Mouse (Mus musculus) liver, embryonic 15.5 days (tissue): ENCODE measurements around the gene Scn4a. TPM values are rescaled to one million over a fixed set of nuclear protein-coding genes. Genes with fewer than 3 reads are reported as not detected.
A peak's percentile ranks its signal among the peaks of the same experiment; 100 is the strongest.

Source experiments
- ATAC-seq: fragments of 200-750 bp; cut with Nextera tagmentation; 2 replicates; pipeline ENCODE4 v1.8.0; 2017; ENCODE audit warnings: moderate number of reproducible peaks, mild to moderate bottlenecking, moderate library complexity; ENCODE audit not compliant: insufficient read depth
- H3K27ac ChIP-seq: fragments of 300-500 bp; sonication (generic); replicated peaks from 2 replicates; pipeline ENCODE4 v1.5.1; 2015; ENCODE audit warnings: mild to moderate bottlenecking, inconsistent platforms
- H3K27me3 ChIP-seq: fragments of 300-500 bp; sonication (generic); 2 replicates; pipeline ENCODE4 v1.6.1; 2015; ENCODE audit warnings: mild to moderate bottlenecking, inconsistent platforms
- H3K36me3 ChIP-seq: fragments of 300-500 bp; sonication (generic); replicated peaks from 2 replicates; pipeline ENCODE4 v1.6.1; 2015; ENCODE audit warnings: moderate library complexity, mild to moderate bottlenecking, inconsistent platforms
- H3K4me1 ChIP-seq: fragments of 300-500 bp; sonication (generic); replicated peaks from 2 replicates; pipeline ENCODE4 v1.6.1; 2015; ENCODE audit warnings: inconsistent platforms
- H3K4me2 ChIP-seq: fragments of 300-500 bp; sonication (generic); 2 replicates; pipeline ENCODE4 v1.6.1; 2015; ENCODE audit warnings: moderate library complexity, mild to moderate bottlenecking, inconsistent platforms
- H3K4me3 ChIP-seq: fragments of 300-500 bp; sonication (generic); replicated peaks from 2 replicates; pipeline ENCODE4 v1.5.1; 2015; ENCODE audit warnings: mild to moderate bottlenecking, inconsistent platforms
- H3K9ac ChIP-seq: fragments of 300-500 bp; sonication (generic); 2 replicates; pipeline ENCODE4 v1.6.1; 2015; ENCODE audit warnings: moderate library complexity, mild to moderate bottlenecking, inconsistent platforms
- H3K9me3 ChIP-seq: fragments of 300-500 bp; sonication (generic); replicated peaks from 2 replicates; pipeline ENCODE4 v1.6.1; 2016; ENCODE audit warnings: inconsistent platforms
- WGBS: fragments of 180-500 bp; shearing (Covaris S2); methylation state at CpG from one replicate; pipeline ENCODE4 v1.1.7; 2015; ENCODE audit warnings: mixed read lengths; ENCODE audit not compliant: insufficient replicate concordance; 5-methylcytosine and 5-hydroxymethylcytosine counted together
- polyA plus RNA-seq: library from polyadenylated mRNA; unstranded; fragments of >200 nt; fragmentation: Nextera tagmentation; extraction: Ambion mirVana; gene quantifications from 2 replicates; pipeline ENCODE4 v1.2.1, GENCODE M21; 2015

The Scn4a gene
- polyA plus RNA-seq, 1 experiment from 2014 or later: 0.24 TPM

- H3K9ac ChIP-seq: no peak overlapping the region
- ATAC-seq: no peak
- no peak overlapping the region for H3K4me2 ChIP-seq
- 65% methylated on average over 5 of the region's 5 CpGs for WGBS
- no peak overlapping the region for H3K4me3 ChIP-seq
- no peaks in the 10 kb centered on the region for H3K36me3 ChIP-seq
- no peaks in the 10 kb centered on the region for H3K4me1 ChIP-seq
- no peak overlapping the region for H3K27ac ChIP-seq
- no peaks in the 10 kb centered on the region for H3K9me3 ChIP-seq
- no peaks in the 10 kb centered on the region for H3K27me3 ChIP-seq
Observed at GRCm38 (mm10) chr11:106338029-106338428, 15.1 kb downstream of the Scn4a start.

- H3K9ac ChIP-seq: no peak overlapping the region
- WGBS: 16% methylated on average over 2 of the region's 2 CpGs
- no peak overlapping the region for H3K4me2 ChIP-seq
- no peak overlapping the region for H3K4me3 ChIP-seq
- no peaks in the 10 kb centered on the region for H3K9me3 ChIP-seq
- peaks cover 7% of the 10 kb centered on the region for H3K4me1 ChIP-seq
- H3K27me3 ChIP-seq: no peaks in the 10 kb centered on the region
- H3K27ac ChIP-seq: no peak overlapping the region
- ATAC-seq: no peak
- no peaks in the 10 kb centered on the region for H3K36me3 ChIP-seq
Observed at GRCm38 (mm10) chr11:106334066-106334465, 19.0 kb downstream of the Scn4a start.

GRCm38 (mm10) chr11:106332458-106332857 is 20.6 kb downstream of the Scn4a start:
- no peaks in the 10 kb centered on the region for H3K27me3 ChIP-seq
- 41% methylated on average over 4 of the region's 4 CpGs for WGBS
- H3K9ac ChIP-seq: no peak overlapping the region
- H3K9me3 ChIP-seq: no peaks in the 10 kb centered on the region
- no peak for ATAC-seq
- H3K36me3 ChIP-seq: no peaks in the 10 kb centered on the region
- no peak overlapping the region for H3K4me2 ChIP-seq
- no peak overlapping the region for H3K4me3 ChIP-seq
- H3K27ac ChIP-seq: no peak overlapping the region
- H3K4me1 ChIP-seq: peaks cover 11% of the 10 kb centered on the region

GRCm38 (mm10) chr11:106329682-106330081 is 23.4 kb downstream of the Scn4a start:
- ATAC-seq: no peak
- WGBS: 33% methylated on average over 7 of the region's 7 CpGs
- Histone ChIP-seq H3K4me2 (no peak overlapping the region), H3K36me3 (no peaks in the 10 kb centered on the region), H3K27ac (no peak overlapping the region), H3K4me3 (no peak overlapping the region), H3K9me3 (no peaks in the 10 kb centered on the region), H3K9ac (no peak overlapping the region), H3K4me1 (peaks cover 18% of the 10 kb centered on the region), H3K27me3 (no peaks in the 10 kb centered on the region)

GRCm38 (mm10) chr11:106329128-106329527 is 24.0 kb downstream of the Scn4a start:
- ATAC-seq: no peak; the same call in 1 of the 2 replicates
- Histone ChIP-seq H3K4me3 (no peak overlapping the region), H3K27ac (no peak overlapping the region), H3K4me1 (peaks cover 18% of the 10 kb centered on the region), H3K27me3 (no peaks in the 10 kb centered on the region), H3K9me3 (no peaks in the 10 kb centered on the region), H3K36me3 (no peaks in the 10 kb centered on the region), H3K4me2 (no peak overlapping the region; the same call in 1 of the 2 replicates), H3K9ac (no peak overlapping the region)
- WGBS: 19% methylated on average over 6 of the region's 6 CpGs

- 61% methylated on average over 5 of the region's 5 CpGs for WGBS
- H3K4me3 ChIP-seq: no peak overlapping the region
- H3K27me3 ChIP-seq: no peaks in the 10 kb centered on the region
Observed at GRCm38 (mm10) chr11:106328521-106328920, 24.6 kb downstream of the Scn4a start.

GRCm38 (mm10) chr11:106326475-106326874 is 26.6 kb downstream of the Scn4a start:
- Histone ChIP-seq H3K4me1 (peaks cover 18% of the 10 kb centered on the region), H3K9ac (no peak overlapping the region), H3K9me3 (no peaks in the 10 kb centered on the region), H3K4me2 (no peak overlapping the region), H3K27ac (no peak overlapping the region), H3K4me3 (no peak overlapping the region), H3K36me3 (no peaks in the 10 kb centered on the region), H3K27me3 (no peaks in the 10 kb centered on the region)
- 46% methylated on average over 8 of the region's 8 CpGs for WGBS
- ATAC-seq: no peak

More at GRCm38 (mm10) chr11:106328521-106328920, 24.6 kb downstream of the Scn4a start:
- Histone ChIP-seq H3K9ac (no peak overlapping the region), H3K4me2 (no peak overlapping the region), H3K36me3 (no peaks in the 10 kb centered on the region), H3K27ac (no peak overlapping the region), H3K4me1 (peaks cover 18% of the 10 kb centered on the region), H3K9me3 (no peaks in the 10 kb centered on the region)
- no peak for ATAC-seq

- H3K9ac ChIP-seq: no peak overlapping the region
- ATAC-seq: no peak
- WGBS: 47% methylated on average over 8 of the region's 8 CpGs
Observed at GRCm38 (mm10) chr11:106325566-106326206, 27.4 kb downstream of the Scn4a start.

GRCm38 (mm10) chr11:106324858-106325257 is 28.2 kb downstream of the Scn4a start:
- H3K9ac ChIP-seq: no peak overlapping the region
- ATAC-seq: no peak

More at GRCm38 (mm10) chr11:106325566-106326206, 27.4 kb downstream of the Scn4a start:
- Histone ChIP-seq H3K4me3 (no peak overlapping the region), H3K9me3 (no peaks in the 10 kb centered on the region), H3K27ac (no peak overlapping the region), H3K36me3 (no peaks in the 10 kb centered on the region), H3K4me1 (peaks cover 18% of the 10 kb centered on the region), H3K27me3 (no peaks in the 10 kb centered on the region), H3K4me2 (no peak overlapping the region)

GRCm38 (mm10) chr11:106318406-106319366 is 34.4 kb downstream of the Scn4a start:
- no peak overlapping the region for H3K4me3 ChIP-seq
- no peak overlapping the region for H3K4me2 ChIP-seq
- WGBS: 43% methylated on average over 21 of the region's 21 CpGs
- H3K27me3 ChIP-seq: no peaks in the 10 kb centered on the region
- no peaks in the 10 kb centered on the region for H3K9me3 ChIP-seq
- ATAC-seq: peak; percentile 12; the same call in 1 of the 2 replicates
- no peak overlapping the region for H3K9ac ChIP-seq
- no peak overlapping the region; the same call in 1 of the 2 replicates for H3K27ac ChIP-seq
- peaks cover 9% of the 10 kb centered on the region; the same call in 1 of the 2 replicates for H3K4me1 ChIP-seq
- H3K36me3 ChIP-seq: no peaks in the 10 kb centered on the region

More at GRCm38 (mm10) chr11:106324858-106325257, 28.2 kb downstream of the Scn4a start:
- Histone ChIP-seq H3K9me3 (no peaks in the 10 kb centered on the region), H3K36me3 (no peaks in the 10 kb centered on the region), H3K27ac (no peak overlapping the region), H3K27me3 (no peaks in the 10 kb centered on the region), H3K4me3 (no peak overlapping the region), H3K4me1 (peaks cover 18% of the 10 kb centered on the region), H3K4me2 (no peak overlapping the region)
- WGBS: 69% methylated on average over 5 of the region's 5 CpGs

GRCm38 (mm10) chr11:106317801-106318200 is 35.3 kb downstream of the Scn4a start:
- Histone ChIP-seq H3K4me3 (no peak overlapping the region), H3K9ac (no peak overlapping the region), H3K9me3 (no peaks in the 10 kb centered on the region), H3K4me1 (peaks cover 15% of the 10 kb centered on the region), H3K27ac (no peak overlapping the region), H3K4me2 (no peak overlapping the region), H3K36me3 (no peaks in the 10 kb centered on the region), H3K27me3 (no peaks in the 10 kb centered on the region)
- ATAC-seq: no peak
- WGBS: 53% methylated on average over 7 of the region's 7 CpGs
